Mouse (Mus musculus) lung, postnatal 10 days (tissue): ENCODE measurements around the gene Ppp1r14d.
A peak's percentile ranks its signal among the peaks of the same experiment; 100 is the strongest.

Experiments used
- DNase-seq: peaks from one replicate; pipeline ENCODE4 v3.0.0; 2021

The Ppp1r14d gene

DNA sequence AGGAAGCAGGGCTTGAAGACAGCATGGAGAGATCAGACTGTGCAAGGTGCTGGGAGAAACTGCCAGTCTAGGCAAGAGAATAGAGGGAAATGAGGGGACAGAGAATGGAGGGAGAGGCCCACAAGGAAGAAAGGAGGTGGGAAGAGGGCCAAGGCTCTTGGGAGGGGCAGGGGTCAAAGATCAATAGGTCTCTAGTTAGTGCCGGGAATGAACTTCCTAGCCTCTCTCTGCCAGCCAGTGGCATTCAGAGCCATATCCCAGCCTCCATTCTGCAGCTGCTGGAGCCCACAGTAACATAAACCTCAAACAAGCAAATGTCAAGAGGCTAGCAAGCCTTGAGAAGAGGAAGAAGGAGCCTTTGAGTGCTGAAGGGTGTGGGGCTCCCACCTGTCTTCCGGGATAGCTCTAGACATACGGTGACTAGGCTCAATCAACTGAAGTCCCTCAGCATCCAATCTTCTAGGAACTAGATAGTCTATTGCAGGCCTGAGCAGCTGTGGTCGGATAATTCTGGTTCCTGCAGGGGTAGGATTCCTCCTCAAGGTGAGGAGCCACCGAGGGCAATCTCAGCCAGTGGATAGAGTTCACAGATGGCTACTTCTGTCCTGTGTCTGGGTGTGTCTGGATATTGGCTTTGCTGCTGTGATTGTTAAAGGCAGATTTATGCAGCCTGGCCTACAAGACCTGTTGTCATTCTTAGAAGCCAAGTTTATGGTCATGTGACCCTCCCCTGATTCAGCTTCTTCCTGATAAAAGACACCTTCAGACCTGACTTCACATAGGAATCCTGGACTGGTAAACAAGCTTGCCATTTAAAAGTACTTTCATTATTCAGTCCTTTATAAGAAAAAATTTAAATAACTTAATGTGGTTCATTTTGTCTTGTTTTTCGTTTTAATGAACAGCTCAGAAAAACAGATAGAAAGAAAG is at the start of gene Ppp1r14d:
Ppp1r14d (minus strand) TSS at position 132 of the 930 bp plus-strand sequence.
- no peak for DNase-seq

DNA sequence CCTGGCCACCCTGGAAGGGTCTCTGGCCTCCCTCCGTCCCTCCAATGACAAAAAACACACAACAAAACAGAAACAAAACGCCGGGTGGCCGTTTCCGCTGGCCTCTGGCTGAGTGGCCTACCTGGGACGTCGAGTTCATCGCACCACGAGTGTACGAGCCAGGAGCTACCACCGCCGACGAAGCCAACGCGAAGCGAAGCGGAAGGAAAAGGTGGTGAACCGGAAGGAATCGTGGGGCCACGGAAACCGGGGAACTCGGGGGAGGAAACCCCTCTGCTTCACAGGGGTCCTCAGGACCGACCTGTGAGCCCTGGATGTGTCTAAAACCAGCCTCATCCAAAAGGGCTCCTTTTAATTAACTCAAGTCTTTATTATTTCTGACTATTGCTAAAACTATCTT is 48.1 kb upstream of the Ppp1r14d start:
- DNase-seq, result no peak

DNA sequence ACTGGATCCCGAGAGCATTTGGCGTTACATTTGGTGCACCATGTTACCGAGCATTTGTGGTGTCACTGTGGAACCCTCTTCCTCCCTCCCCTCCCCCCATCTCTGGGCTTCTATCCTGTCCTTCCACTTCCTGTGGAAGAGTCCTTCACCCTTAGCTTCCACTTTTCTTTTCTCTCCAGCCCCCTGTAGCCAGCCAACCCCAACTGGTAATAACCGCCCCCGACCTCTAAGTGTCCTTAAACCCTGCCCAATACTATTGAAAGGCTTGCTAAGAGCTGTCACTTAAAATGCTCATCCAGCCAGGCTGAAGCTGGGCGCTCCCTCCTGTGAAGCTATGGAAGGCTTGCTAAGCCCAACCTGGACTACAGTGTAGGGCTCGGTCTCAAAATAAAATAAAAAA is 47.2 kb upstream of the Ppp1r14d start:
- no peak for DNase-seq

DNA sequence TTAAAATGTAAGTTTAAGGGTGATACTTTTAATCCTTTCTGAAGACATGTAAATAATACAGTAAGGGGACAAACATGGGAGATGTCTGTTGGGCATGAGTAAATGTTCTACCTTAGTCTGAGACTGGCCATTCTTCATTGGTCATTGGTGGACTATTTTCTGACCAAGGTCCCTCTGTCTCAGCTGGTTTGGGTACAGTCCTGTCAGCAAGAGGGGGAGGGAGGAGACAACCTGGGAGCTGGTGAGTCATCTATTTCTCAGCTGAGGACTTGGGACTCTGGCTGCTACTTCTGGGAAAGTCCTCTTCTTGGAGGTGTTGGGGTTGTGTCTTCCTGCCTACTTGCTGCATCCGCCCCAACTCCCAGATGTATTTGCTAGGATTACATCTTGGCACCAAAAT is 44.4 kb upstream of the Ppp1r14d start:
- DNase-seq, result no peak

DNA sequence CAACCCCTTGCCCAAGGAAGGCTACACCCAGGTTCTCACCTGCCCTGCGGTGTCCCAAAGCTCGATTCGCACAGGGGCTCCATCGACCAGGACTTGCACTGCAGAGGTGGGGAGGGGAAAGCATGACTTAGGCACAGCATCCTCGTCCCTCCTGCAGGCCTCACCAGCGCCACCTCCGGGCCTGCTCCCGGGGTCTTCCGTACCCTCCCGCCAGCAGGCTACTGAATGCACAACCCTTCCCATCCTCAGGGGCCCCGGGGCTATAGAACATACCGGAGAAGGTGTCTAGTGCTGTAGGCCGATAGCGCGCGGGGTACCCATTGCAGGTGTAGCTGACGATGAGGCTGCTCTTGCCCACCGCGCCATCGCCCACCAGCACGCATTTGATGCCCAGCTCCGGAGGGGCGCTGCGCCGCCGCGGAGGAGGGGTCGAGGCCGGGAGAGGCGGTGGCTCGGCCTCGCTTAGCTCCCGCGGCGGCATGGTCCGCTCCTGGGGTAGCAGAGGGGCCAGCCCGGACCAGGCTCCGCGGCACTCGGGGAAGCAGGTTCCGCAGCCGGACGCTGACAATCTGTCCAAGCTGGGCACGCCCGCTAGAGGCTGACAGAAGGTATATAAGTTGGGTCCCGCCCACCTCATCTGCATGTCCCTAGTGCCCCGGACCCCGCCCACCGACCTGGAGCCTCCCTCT is 41.1 kb upstream of the Ppp1r14d start, which contains the start of gene Rhov:
Rhov (minus strand) TSS at position 630 of the 689 bp plus-strand sequence.
- peak; percentile 76 for DNase-seq

DNA sequence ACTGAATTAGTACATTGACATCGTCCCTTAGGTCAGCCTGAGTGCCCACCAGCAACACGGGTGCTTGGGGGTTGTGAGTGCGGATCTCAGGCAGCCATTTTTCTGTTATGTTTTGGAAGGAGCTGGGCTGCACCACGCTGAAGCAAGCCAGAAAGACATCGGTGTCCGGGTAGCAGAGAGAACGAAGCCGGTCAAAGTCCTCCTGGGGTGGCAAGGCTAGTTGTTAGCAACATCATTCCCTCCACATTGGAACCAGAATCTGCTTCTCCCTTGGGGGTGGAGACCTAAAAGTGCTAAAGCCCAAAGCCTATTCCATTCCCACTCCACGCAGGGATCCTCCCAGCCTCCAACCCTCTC is 40.6 kb upstream of the Ppp1r14d start:
- no peak for DNase-seq

DNA sequence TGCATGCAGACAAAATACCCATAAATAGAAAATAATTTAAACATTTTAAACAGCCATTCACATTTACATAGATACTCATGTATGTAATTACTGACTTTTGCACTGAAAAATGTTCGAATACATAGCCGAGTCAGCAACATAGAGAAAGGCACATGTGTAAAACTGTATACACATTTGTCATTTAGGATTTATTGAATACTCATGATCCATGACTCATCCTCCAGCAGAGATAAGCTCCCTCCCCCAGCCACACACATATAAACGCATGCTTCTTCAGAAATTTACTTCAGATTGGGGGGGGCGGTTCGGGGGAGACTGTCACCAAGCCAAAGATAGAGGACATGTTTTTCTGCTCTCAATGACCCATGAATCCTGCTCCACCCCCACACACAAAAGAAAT is 34.1 kb upstream of the Ppp1r14d start:
- no peak for DNase-seq

DNA sequence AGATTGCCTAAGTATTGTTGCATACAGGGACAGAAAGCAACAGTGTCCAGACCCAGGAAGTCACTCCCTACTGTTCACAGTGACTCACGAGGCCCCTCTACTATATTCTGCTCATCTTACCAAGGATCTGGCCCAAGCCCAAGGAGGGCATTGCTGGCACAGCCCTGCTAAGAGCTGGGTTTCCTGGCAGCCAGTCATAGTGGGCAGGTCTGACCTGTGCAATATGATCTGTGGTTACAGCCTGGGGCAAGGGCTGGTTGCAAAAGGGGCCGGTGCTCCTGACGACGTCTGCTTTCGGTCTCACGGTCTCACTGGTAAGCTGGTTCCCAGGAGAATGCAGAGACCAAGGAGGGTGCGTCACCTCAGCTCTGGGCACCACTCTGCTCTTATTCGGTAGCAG is 33.3 kb upstream of the Ppp1r14d start:
- peak; percentile 81 for DNase-seq

DNA sequence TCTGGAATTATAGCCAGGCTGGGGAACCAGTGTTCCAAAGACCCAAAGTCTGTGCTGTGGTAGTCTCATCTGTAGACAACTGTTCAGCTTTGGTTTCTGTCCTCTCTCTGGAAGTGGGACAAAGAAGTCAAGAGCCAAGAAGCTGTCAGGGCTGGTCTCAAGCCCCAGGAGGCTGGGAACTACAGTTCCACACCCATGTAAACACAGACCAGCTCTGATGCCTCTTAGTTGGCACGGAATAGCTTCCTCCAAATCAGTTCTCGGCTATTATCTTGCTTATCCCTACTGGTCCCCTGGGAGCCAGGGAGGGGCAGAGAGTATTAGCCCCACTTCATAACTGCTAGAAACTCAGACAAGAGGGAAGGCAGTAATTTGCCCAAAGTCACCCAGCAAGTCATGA is 31.6 kb upstream of the Ppp1r14d start:
- DNase-seq, result peak; percentile 69

DNA sequence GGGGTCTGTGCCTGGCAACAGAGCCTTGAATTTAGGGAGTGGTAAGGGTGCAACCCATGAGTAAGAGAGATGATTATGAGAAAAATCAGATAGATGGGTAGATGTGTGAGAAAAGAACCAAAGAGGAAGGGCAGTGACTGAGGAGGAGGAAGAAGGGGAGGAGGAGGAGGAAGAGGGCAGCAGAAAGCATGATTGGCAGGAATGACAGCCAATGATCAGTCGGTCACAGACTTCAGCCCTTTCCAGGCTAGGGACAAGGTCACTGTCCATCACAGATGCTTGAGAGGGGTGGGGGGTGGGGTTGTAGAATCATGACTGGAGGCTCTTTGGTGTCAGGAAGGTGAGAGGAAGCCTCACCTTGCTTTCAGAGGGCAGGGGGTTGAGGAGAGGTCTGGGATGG is 30.8 kb upstream of the Ppp1r14d start:
- DNase-seq, result no peak

DNA sequence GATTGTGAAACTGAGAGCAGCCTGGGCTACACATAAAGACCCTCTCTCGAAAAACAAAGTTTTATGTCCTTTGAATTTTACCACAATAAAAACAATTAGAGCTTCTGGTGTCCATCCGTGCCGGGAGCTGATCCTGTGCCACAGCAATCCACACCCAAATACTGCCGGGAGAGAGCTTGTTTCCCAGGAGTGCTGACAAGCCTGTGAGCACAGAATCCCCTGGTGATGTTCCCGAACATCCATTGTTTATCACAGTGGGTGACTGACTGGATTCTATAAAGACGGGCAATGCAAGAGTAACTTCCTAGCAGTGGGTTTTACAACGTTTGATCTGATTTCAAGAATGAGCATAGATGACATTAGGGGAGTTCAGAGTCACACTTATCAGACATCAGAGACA is 25.3 kb upstream of the Ppp1r14d start:
- no peak for DNase-seq

DNA sequence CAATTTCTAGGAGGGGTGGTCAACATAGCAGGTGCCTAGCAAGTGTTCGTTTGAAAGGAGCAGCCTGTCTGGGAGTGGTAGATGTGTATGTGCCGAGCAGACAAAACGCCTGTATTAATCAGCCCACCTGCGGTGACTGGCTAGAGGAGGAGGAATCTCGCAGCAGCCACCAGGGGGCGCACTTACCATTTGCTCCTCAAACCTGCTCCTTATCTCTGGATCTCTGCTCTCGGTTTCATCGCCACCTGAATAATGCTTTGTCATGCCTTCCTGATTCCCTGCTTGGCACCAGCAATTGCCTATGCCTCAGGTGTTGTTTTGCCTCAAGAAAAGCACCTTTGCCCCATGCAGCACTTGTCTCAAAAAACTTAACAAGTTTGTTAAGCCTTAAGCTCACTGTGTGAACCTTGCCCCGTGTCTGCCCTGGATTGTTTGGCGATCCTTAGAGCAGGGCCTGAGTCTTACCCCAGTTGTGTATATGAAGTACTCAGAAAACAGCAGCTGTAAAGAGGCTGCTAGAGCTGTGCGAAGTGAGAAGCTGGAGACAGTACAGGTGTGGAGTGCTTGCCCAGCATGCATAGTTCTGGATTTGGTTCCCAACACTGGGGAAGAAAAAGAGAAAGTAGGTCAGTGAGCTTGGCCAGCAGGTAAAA is 21.2 kb upstream of the Ppp1r14d start:
- peak; percentile 89 for DNase-seq

DNA sequence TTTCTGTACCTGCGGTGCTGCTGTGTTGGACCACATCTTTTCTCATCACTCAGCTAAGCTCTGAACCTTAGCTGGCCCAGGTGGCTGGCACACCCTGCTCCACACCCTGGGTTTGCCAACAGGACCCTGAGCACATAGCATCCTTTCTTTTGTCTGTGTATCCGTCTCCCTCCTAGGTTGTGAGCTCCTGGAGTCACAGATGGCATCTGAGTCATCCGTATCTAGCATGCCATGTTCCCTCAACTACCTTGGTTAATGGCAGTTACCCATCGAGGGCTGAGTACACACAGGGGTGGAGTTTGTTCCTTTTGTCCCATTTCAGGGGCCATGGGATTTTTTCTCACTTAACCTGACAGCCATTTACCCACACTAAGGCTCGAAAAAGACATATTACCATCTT is 20.7 kb upstream of the Ppp1r14d start:
- DNase-seq, result no peak

DNA sequence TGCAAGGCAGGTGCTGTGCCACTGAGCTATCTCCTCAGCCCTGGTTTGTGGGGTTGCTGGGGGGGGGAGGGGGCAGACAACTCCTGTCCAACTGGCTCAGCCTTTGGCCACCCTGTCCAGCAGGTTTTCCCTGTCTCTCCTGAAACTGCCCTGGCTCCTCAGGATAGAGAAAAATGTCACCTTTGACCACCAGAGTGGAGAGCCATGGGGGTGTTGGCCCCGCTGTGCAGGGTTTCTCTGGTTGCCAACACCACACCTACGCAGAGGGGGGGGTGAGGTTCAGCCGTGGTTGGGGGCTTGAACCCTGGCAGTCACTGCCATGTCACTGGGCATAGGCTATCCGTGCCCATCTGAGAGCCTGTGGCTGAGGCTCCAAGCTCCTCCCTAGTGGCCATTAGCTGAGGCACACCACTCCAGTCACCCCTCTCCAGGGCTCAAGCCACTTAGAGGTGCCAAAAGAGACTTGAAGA is 19.9 kb upstream of the Ppp1r14d start:
- DNase-seq, result peak; percentile 29

DNA sequence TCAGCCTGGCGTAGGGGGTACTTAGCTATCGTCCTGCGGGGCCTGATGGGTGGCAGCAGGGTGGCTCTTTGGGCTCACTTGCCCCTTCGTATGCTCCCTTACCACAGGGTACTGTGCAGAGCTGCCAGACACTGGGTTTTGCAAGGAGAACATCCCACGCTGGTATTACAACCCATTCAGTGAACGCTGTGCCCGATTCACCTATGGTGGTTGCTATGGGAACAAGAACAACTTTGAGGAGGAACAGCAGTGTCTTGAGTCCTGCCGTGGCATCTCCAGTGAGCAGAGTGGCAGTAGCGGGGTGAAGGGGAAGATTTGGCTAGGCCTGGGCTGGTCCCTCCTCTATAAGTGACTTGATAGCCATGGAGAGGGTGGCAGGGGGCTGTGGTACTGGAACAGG is 18.2 kb upstream of the Ppp1r14d start:
- no peak for DNase-seq

DNA sequence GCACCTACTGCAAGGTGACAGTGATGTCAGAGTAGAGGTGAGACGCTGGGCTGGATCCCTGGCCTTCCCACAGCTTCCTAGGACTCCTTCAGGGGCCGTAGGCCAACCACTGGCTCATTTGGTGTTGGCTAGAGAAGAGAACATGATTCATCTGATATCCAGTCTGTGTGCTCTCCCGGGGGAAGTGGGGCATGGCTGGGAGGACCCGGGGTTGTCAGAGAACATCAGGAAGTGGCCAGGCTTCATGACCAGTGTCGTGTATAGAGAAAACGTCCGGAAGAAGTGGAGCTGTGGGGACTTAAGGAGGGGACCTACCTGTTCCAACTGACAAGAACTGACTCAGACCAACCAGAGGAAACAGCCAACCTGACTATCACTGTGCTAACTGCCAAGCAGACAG is 15.5 kb upstream of the Ppp1r14d start:
- no peak for DNase-seq

DNA sequence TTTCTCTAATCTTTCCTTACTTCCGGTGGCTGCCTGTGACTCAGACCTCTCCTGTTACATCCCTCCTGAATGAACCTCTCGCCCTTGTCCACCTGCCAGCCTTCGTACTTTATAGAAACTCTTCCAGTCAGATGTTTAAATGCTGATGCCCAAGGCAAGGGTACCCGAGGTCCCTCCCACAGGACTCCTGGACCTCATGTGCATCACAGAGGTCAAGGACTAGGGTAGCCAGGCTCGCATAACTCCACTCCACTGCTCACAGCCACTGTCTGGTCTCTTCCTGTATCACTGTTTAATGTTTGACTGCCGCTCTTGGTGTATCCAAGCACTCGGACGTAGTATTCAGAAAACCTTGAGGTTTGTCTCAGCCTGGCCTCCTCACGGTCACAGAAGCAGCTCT is 12.8 kb upstream of the Ppp1r14d start:
- DNase-seq, result no peak

DNA sequence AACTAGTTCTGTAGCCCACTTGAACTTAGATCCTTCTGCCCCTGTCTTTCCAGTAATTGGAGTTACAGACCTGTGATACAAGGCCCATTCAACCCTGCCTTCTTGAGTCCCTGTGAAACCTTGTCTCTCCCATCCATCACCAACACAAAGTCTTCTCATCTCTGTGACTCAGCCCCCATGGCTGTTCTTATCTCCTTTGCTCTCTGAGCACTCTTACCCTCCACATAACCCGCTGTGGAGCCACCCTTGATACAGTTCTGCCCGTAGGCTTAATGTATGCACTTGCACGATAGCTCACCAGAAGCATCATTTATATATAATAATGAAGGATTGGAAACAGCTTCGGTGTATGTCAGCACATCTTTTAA is 11.1 kb upstream of the Ppp1r14d start:
- DNase-seq, result no peak

DNA sequence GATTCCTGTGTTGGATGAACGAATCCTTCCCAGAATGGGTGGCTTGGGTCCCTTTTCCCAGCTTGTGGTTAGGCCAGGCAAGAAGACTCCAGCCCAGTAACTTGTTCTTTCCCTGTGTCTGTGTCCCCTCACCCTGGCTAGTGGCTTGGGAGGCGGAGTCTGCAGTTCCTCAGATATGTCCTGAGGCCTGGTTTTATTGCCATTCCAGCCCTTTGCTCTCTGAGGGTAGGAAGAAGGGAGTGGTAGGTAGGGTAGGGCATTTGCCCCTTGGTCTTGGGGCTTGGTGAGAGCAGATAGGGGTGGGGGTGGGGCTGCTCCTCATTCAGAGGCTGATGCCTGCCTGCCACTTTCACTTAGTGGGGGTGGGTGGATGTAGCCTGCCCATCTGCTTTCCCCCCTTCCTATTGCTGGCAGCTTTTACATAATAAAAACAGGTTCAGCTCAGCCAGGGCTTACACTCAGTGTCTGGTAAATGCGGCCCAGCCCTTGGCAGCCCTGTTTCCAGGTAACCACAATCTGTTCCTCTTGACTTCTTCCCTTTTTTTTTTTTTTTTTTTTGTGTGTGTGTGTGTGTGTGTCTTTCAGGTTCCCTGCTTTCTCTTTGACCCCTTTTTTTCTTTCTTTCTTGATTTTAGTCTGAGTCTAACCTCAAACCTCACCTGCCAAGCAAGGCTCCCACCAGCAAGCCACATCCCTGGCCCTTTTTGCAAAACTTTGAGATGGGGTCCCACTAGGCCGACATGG is 10.5 kb upstream of the Ppp1r14d start:
- DNase-seq, result no peak

DNA sequence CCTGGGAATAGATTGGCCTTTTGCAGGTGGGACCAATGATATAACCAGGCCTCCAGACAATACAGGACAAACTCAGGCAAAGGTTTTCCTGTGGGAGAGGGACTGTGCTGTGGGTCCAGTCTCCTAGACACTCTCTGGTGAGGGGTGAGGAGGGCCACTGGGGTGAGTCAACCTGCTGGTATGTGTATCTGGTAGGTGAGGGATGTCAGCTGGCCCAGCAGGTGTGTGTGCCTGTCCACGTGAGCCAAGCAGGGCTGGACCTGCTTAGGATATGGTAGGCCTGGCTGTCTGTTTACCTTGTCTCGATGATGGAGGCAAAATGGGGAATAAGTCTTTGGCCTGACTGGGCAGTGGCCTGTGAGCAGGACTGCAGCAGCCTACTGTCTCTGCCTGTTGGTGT is 9.0 kb upstream of the Ppp1r14d start:
- DNase-seq, result no peak

DNA sequence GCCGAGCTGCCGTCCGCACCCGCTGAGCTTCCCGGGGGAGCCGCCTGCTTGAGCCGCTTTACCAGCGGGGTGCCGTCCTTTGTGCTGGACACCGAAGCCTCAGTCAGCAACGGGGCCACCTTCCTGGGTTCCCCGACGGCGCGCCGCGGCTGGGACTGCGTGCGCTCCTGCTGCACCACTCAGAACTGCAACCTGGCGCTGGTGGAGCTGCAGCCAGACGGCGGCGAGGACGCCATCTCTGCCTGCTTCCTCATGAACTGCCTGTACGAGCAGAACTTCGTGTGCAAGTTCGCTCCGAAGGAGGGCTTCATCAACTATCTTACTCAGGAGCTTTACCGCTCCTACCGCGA is 8.1 kb upstream of the Ppp1r14d start:
- DNase-seq, result peak; percentile 22

DNA sequence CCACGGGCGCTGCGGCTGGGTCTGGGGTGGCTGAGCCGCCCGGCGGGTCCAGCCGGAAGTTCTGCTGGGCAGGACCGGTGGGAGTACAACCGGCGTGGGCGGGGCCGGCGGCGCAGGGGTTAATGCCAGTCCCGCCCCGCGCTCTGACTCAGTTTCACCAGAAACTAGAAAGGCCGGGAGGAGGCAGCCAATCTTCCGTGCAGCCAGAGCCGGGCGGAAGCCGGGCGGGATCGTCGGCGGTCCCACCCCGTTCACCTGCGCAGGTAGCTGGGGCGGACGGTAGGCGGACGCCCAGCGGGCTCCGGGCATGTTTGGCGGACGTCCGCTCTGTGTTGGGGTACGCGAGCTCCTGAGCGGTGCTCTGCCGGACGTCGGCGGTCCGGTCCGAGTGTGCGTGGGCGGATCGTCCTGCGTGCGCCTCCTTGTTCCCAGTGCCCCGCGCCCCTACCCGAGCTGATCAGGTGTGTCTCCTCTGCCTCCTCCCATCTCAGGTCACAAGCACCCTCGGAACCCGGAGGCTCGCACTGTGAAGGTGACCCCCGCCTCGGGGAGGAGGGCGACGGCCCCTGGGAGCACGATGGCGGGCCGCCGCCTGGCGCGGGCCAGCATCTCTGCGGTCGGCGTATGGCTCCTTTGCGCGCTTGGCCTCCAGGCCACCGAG is 7.6 kb upstream of the Ppp1r14d start, which contains the start of gene Spint1:
Spint1 (plus strand) TSS at position 153 of the 661 bp plus-strand sequence.
- DNase-seq, result peak; percentile 63
